Mouse (Mus musculus) megakaryocyte, embryonic 14.5 days (primary cell): ENCODE measurements around the gene Mypop. TPM values are rescaled to one million over a fixed set of nuclear protein-coding genes. Genes with fewer than 3 reads are reported as not detected.

Experiments
- H3K27me3 ChIP-seq: replicated peaks from 2 replicates; pipeline ENCODE3; 2012; ENCODE audit warnings: inconsistent platforms
- H3K36me3 ChIP-seq: replicated peaks from 2 replicates; pipeline ENCODE3; 2012; ENCODE audit warnings: low read length, inconsistent platforms, mixed read lengths
- H3K4me1 ChIP-seq: 2 replicates; pipeline ENCODE4 v1.6.1; 2012; ENCODE audit warnings: inconsistent platforms
- H3K4me3 ChIP-seq: replicated peaks from 2 replicates; pipeline ENCODE3; 2012; ENCODE audit warnings: moderate library complexity, mild to moderate bottlenecking, inconsistent platforms
- H3K9me3 ChIP-seq: 2 replicates; pipeline ENCODE4 v1.6.1; 2012; ENCODE audit warnings: inconsistent platforms
- FLI1 ChIP-seq: IDR thresholded peaks from 2 replicates; pipeline ENCODE4 v1.6.1; 2012; ENCODE audit warnings: low read length, inconsistent platforms, mixed read lengths
- GATA1 ChIP-seq: IDR thresholded peaks from 3 replicates; pipeline ENCODE4 v1.6.1; 2012; ENCODE audit warnings: mixed read lengths, low read length, inconsistent platforms, borderline replicate concordance
- polyA plus RNA-seq: library from polyadenylated mRNA; stranded (reverse); fragments of >175 nt; gene quantifications from 2 replicates; pipeline ENCODE4 v1.2.3, GENCODE M21; 2012; ENCODE audit warnings: low replicate concordance; ENCODE audit not compliant: insufficient read depth

Mypop gene
- polyA plus RNA-seq, 1 experiment: 2.5 TPM

DNA sequence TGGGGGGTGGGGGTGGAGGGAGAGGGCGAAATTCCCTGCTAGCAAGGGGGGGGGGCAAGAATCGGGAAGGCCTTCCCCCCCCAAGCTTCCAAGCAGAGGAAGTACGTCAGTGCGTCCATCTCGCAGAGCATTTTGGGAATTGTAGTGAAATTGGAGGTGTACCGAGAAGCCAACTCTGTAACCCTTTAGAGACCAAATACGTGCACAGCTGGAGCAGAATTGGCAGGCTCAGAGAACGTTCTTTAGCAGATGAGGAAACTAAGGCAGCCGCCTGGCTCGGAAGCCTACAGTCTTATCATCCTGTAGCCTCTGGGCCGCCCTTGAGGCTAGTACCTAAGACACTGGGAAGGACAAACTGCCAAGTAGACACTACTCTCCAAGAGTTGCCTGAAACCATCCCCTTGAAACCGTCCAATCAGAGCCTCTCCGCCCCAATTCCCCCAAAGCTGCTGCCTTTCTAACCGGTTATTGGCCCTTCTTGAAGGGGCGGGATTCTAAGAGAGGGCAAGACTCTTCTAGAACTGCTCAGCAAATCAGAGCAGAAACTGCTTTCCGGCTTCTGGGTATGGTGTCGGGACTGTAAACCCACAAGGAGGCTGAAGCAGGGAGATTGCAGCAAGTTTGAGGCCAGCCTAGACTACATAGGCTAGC, 11.9 kb downstream of the Mypop start:
- Histone ChIP-seq H3K36me3 (peaks cover 36% of the 10 kb centered on the region), H3K4me1 (peaks cover 84% of the 10 kb centered on the region), H3K9me3 (no peaks in the 10 kb centered on the region), H3K4me3 (peak overlapping the region; percentile 92), H3K27me3 (no peaks in the 10 kb centered on the region)
- TF ChIP-seq GATA1 (no peak), FLI1 (no peak)

DNA sequence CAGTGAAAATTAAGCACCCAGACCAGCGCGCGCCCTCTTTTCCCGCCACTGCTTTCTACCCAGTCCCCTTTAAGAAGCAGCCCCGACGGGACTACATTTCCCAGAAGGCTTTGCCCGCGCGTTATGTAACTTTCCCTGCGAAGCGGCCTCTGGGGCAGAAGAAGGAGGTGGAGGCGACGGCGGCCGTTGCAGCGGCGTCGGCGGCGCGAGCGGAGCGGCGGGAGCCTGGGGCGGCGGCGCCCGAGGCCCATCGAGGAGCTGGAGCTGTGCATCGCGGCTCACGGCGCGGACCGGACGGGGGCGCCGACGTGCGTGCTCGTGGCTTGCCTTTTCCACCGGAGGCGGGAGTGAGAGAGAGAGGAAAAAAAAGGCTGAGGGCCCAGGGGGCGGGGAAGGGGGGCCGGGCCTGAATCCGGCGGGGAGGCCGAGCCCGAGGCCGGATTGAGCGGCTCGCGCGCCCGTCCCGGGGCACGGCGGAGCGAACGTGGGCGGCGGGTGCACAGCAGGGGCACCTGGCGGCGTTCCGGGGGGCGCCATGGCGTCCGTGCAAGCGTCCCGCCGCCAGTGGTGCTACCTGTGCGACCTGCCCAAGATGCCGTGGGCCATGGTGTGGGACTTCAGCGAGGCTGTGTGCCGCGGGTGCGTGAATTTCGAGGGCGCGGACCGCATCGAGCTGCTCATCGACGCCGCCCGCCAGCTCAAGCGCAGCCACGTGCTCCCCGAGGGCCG, 13.0 kb downstream of the Mypop start, which contains the start of gene Irf2bp1:
Gene Irf2bp1, plus strand, starts transcription at position 143 of the 729 bp plus-strand sequence.
- Histone ChIP-seq H3K4me3 (peak within 1 kb of the TSS; percentile 99), H3K9me3 (no peaks in the 10 kb centered on the region), H3K4me1 (peaks cover 81% of the 10 kb centered on the region), H3K27me3 (no peaks in the 10 kb centered on the region), H3K36me3 (peaks cover 28% of the 10 kb centered on the region)
- TF ChIP-seq FLI1 (no peak), GATA1 (no peak)

DNA sequence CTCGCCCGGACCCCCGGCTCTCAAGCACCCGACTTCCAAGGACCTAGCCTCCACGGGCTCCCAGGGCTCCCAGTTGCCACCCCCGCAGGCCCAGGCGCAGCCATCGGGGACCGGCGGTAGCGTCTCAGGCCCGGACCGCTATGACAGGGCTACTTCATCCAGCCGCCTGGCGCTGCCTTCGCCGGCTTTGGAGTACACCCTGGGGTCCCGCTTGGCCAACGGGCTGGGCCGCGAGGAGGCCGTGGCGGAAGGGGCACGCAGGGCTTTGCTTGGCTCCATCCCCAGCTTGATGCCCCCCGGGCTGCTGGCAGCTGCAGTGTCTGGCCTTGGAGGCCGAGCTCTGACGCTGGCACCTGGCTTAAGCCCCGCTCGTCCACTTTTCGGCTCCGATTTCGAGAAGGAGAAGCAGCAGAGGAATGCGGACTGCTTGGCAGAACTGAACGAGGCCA, 13.6 kb downstream of the Mypop start:
- Histone ChIP-seq H3K4me1 (peaks cover 77% of the 10 kb centered on the region), H3K4me3 (peak overlapping the region; percentile 99), H3K36me3 (peaks cover 26% of the 10 kb centered on the region), H3K9me3 (no peaks in the 10 kb centered on the region), H3K27me3 (no peaks in the 10 kb centered on the region)
- no peak for TF ChIP-seq GATA1
- TF ChIP-seq FLI1: no peak

DNA sequence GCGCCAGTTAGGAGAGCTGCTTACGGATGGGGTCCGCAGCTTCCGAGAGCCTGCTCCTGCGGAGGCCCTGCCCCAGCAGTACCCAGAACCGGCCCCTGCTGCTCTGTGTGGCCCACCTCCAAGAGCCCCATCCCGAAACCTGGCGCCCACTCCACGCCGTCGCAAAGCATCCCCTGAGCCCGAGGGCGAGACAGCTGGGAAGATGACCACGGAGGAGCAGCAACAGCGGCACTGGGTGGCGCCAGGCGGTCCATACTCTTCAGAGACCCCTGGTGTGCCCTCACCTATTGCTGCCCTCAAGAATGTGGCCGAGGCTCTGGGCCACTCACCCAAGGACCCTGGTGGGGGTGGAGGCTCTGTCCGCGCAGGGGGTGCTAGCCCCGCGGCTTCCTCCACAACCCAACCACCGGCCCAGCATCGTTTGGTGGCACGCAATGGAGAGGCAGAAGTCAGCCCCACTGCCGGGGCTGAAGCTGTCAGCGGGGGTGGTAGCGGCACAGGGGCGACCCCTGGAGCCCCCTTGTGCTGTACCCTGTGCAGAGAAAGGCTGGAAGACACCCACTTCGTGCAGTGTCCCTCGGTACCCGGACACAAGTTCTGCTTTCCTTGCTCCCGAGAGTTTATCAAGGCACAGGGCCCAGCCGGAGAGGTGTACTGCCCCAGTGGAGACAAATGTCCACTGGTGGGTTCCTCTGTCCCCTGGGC, 14.5 kb downstream of the Mypop start:
- no peak for TF ChIP-seq FLI1
- TF ChIP-seq GATA1: no peak
- Histone ChIP-seq H3K4me3 (peak overlapping the region; percentile 59), H3K36me3 (peaks cover 26% of the 10 kb centered on the region), H3K27me3 (no peaks in the 10 kb centered on the region), H3K9me3 (no peaks in the 10 kb centered on the region), H3K4me1 (peaks cover 76% of the 10 kb centered on the region)

DNA sequence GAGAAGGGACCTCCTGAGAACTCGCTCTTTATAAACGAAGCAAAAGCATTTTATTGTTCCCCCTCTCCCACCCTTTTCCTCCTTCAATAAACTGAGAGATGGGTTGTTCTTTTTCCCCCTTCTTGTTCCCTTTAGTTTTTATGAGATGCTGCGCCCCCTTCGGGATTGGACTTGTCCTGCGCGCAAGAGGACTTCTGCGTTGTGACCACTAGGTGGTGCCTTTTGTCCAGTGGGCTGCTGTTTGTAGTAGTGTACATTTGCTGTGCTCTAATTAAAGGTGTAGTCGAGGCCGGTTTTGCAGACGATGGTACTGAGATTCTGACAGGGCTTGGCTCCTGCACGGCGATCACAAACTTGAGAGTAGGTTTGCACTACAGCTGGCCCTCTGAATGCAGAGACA, 15.4 kb downstream of the Mypop start:
- Histone ChIP-seq H3K9me3 (no peaks in the 10 kb centered on the region), H3K4me3 (no peak overlapping the region), H3K27me3 (no peaks in the 10 kb centered on the region), H3K36me3 (peaks cover 26% of the 10 kb centered on the region), H3K4me1 (peaks cover 71% of the 10 kb centered on the region)
- TF ChIP-seq GATA1: no peak

DNA sequence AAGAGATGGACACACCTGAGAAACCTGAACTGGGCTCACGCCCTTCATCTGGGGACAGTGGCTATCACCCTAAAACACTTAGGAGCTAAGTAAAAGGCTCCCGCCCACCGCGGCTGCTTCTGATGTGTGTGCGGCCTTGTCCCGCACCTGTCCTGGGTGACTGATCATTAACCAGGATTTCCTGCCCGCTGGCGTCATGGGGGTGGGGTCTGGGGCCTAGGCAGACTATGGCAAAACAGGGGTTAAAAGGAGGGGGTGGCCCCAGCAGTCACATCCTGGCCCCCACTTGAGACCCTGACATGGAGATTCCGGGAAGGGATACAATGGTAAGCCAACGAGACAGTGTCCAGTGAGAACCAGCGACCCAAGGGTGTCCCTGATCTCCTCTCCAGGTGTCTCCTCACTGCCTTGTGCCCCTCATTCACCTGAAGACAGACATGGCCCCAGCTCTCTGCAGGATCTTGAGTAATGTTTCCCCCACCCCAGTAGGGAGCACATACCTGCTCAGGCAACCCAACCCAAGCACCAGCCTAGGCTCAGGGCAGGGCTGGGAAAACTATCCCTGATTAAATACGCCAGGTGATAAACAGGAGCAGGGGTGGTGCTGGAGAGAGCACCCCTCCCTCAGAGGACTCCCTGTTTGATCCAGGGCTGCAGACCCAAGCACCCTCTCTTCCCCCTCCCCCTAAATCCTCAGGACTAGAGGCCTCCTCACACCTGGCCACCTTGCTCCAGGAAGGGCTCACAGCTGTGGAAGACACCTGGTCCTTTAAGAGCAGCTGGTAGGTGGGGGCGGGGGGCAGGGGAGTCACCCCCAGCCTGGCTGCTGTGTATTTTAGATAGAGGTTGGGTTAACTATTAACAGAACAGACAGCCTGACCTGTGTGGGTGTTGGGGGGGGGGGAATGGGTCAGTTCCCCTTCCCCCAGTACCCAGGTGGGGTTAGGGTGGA, 16.3 kb downstream of the Mypop start:
- Histone ChIP-seq H3K4me1 (peaks cover 71% of the 10 kb centered on the region), H3K36me3 (peaks cover 26% of the 10 kb centered on the region), H3K27me3 (no peaks in the 10 kb centered on the region), H3K9me3 (no peaks in the 10 kb centered on the region), H3K4me3 (no peak overlapping the region)
- TF ChIP-seq FLI1 (no peak), GATA1 (no peak)

DNA sequence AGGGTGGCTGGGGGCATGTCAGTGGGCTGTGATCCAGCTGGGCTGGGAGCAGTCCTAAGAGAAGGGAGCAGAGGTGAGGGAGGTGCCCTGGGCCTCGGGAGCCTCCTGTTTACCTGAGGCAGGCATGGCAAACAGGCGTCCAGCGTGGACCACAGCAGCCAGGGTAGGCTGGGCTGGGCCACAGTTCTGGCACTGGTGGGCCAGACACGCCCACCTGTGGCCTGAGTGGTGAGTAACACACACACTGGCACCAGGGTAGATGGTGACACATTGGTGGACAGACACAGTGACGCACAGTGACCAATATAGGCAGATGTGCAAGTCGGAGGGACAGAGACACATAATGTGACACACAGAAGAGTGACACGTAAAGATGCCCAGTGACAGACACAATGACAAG, 19.5 kb downstream of the Mypop start:
- no peaks in the 10 kb centered on the region for H3K9me3 ChIP-seq
- H3K36me3 ChIP-seq: peaks cover 17% of the 10 kb centered on the region
- no peak for TF ChIP-seq FLI1
- no peak for TF ChIP-seq GATA1
- peaks cover 51% of the 10 kb centered on the region for H3K4me1 ChIP-seq
- peak overlapping the region; percentile 20 for H3K4me3 ChIP-seq
- peaks cover 13% of the 10 kb centered on the region for H3K27me3 ChIP-seq

DNA sequence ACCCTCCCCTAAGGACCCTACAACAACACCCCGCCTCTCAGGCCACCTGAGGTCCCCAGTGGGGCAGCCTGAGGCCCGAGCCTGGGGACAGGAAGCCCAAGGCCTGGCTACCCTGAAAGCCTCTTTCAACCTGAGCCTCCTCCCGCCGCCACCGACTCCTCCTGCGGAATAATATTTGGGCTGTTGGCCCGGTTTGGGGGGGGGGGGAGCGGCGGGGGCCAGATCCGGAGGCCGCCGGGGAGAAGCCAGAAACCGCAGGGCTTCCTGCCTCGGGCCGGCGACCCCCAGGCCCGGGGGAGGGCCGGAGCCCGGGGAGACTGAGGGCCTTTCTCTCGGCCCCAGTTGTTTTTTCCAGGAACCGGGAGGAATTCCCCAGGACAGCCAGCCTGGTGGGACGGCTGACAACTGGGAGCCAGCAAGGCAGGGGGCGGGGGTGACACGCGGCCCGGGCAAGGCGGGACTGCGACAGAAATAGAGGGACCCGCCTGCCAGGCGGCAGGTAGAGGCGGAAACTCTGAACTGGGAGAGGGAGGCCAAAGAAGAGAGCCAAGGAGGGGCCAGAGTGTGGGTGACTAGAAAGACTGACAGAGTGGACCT, 21.1 kb downstream of the Mypop start:
- Histone ChIP-seq H3K27me3 (peaks cover 13% of the 10 kb centered on the region), H3K4me1 (peaks cover 35% of the 10 kb centered on the region), H3K4me3 (peak overlapping the region; percentile 87)

DNA sequence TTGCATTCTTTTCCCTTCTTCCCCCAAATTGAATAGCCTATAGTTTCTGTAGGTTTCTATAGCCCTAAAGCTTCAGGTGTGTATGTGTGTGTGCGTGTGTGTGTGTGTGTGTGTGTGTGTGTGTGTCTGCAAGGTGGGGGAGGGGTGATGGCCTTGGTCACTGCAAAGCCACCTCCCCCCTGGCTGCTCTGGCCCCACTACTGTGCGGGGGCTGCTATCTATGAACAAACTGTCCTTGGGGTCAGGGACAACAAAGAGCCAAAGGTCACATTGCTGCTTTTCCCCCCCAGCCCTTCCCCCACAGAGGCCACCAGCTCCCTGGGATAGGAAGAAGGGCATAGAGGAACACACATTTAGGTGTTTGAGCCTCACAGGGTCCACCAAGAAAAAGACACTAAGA, 21.8 kb downstream of the Mypop start:
- Histone ChIP-seq H3K4me3 (no peak overlapping the region), H3K4me1 (peaks cover 28% of the 10 kb centered on the region), H3K27me3 (peaks cover 13% of the 10 kb centered on the region), H3K9me3 (no peaks in the 10 kb centered on the region), H3K36me3 (no peaks in the 10 kb centered on the region)
- no peak for TF ChIP-seq GATA1
- TF ChIP-seq FLI1: no peak

More for the DNA sequence above, 21.1 kb downstream of the Mypop start:
- TF ChIP-seq GATA1: no peak
- TF ChIP-seq FLI1: no peak
- peaks cover 4% of the 10 kb centered on the region for H3K36me3 ChIP-seq
- H3K9me3 ChIP-seq: no peaks in the 10 kb centered on the region
